Mouse (Mus musculus): ENCODE measurements around the gene Aldh16a1.

GRCm38 (mm10) chr7:45137171-45138006, 17.0 kb downstream of the Aldh16a1 start:
- TF ChIP-seq CTCF (IDR thresholded peaks at IDR 0.05; ENCODE audit: low read depth) (no peak), EP300 (IDR thresholded peaks at IDR 0.05; ENCODE audit: low read depth) (no peak)

Measured in heart, postnatal 0 days (tissue).